Mouse (Mus musculus): ENCODE data around the gene Stx16.

Gene Stx16

GRCm38 (mm10) chr2:174123731-174124130 is 47.6 kb downstream of the Stx16 start:
- DNase-seq (ENCODE audit: extremely low read depth, low read depth, low spot score): no peak

GRCm38 (mm10) chr2:174126522-174127375 is 50.6 kb downstream of the Stx16 start:
- DNase-seq (ENCODE audit: extremely low read depth, low read depth, low spot score): no peak

- no peak for DNase-seq (ENCODE audit: extremely low read depth, low read depth, low spot score)
Measured at GRCm38 (mm10) chr2:174127376-174127713, 51.2 kb downstream of the Stx16 start.

DNA sequence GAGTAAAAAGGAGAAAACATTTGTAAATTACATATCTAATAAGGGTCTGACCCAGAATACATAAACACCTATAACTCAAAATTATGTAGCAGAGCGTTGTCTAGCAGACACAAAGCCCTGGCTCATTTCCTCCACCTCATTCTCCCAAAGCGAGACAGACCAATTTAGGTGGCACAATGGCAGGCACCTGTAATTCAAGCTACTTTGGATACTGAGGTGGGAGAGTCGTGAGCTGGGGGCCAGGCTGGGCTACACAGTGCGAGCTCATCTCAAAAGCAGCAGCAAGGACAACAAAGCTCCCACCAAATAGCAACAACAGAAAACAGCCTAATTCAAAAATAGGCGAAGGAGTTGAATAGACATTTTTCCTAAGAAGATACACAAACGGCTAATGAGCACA is 52.8 kb downstream of the Stx16 start:
- DNase-seq (ENCODE audit: extremely low read depth, low read depth, low spot score): no peak

GRCm38 (mm10) chr2:174130468-174131097 is 54.5 kb downstream of the Stx16 start:
- DNase-seq (ENCODE audit: extremely low read depth, low read depth, low spot score): no peak

- DNase-seq (ENCODE audit: extremely low read depth, low read depth, low spot score): no peak
Measured at GRCm38 (mm10) chr2:174132413-174132969, 56.4 kb downstream of the Stx16 start.
